Mouse (Mus musculus) intestine, postnatal 0 days (tissue): Measurements from ENCODE around the gene Stk4. TPM values are rescaled to one million over a fixed set of nuclear protein-coding genes. Genes with fewer than 3 reads are reported as not detected.

Experiments
- ATAC-seq: fragments of 200-750 bp; cut with Nextera tagmentation; 2 replicates; pipeline ENCODE4 v1.8.0; 2017; ENCODE audit warnings: mild to moderate bottlenecking, moderate TSS enrichment, moderate library complexity
- H3K27ac ChIP-seq: fragments of 300-500 bp; sonication (generic); 2 replicates; pipeline ENCODE4 v1.5.1; 2014; ENCODE audit warnings: mild to moderate bottlenecking, low read depth, low read length, moderate library complexity
- H3K27me3 ChIP-seq: fragments of 300-500 bp; sonication (generic); replicated peaks from 2 replicates; pipeline ENCODE4 v1.6.1; 2014; ENCODE audit warnings: low read length, mixed read lengths; ENCODE audit not compliant: control insufficient read depth, insufficient read depth
- H3K36me3 ChIP-seq: fragments of 300-500 bp; sonication (generic); 2 replicates; pipeline ENCODE4 v1.6.1; 2014; ENCODE audit warnings: mild to moderate bottlenecking, moderate library complexity; ENCODE audit not compliant: control insufficient read depth, insufficient read depth
- H3K4me1 ChIP-seq: fragments of 300-500 bp; sonication (generic); replicated peaks from 2 replicates; pipeline ENCODE4 v1.6.1; 2014; ENCODE audit warnings: antibody characterized with exemption, low read length, mixed read lengths; ENCODE audit not compliant: control insufficient read depth, insufficient read depth
- H3K4me2 ChIP-seq: fragments of 300-500 bp; sonication (generic); replicated peaks from 2 replicates; pipeline ENCODE4 v1.6.1; 2014; ENCODE audit warnings: low read depth, mild to moderate bottlenecking, moderate library complexity
- H3K4me3 ChIP-seq: fragments of 300-500 bp; sonication (generic); 2 replicates; pipeline ENCODE4 v1.5.1; 2014; ENCODE audit warnings: low read depth, low read length
- H3K9ac ChIP-seq: fragments of 300-500 bp; sonication (generic); 2 replicates; pipeline ENCODE4 v1.6.1; 2014; ENCODE audit warnings: mild to moderate bottlenecking, low read depth, low read length
- H3K9me3 ChIP-seq: fragments of 300-500 bp; sonication (generic); 2 replicates; pipeline ENCODE4 v1.6.1; 2016; ENCODE audit warnings: mixed run types; ENCODE audit not compliant: control insufficient read depth
- CTCF ChIP-seq: sonication (generic); IDR thresholded peaks from 2 replicates; pipeline ENCODE4 v1.5.1; 2016; ENCODE audit warnings: low read depth, mild to moderate bottlenecking, control low read depth, antibody characterized with exemption, moderate library complexity
- WGBS: fragments of 180-500 bp; shearing (Covaris S2); extraction: QIAGEN DNeasy Blood & Tissue Kit; methylation state at CpG from one replicate; pipeline ENCODE4 v1.1.7; 2014; 5-methylcytosine and 5-hydroxymethylcytosine counted together
- polyA plus RNA-seq: library from polyadenylated mRNA; unstranded; fragments of >200 nt; fragmentation: Nextera tagmentation; extraction: Ambion mirVana; gene quantifications from 2 replicates; pipeline ENCODE4 v1.2.1, GENCODE M21; 2015

Stk4 gene
- polyA plus RNA-seq, 1 experiment from 2014 or later, result 12.2 TPM

- peaks cover 25% of the 10 kb centered on the region for H3K36me3 ChIP-seq
- no peak overlapping the region for H3K27ac ChIP-seq
- WGBS, result 82% methylated on average over 7 of the region's 7 CpGs
- H3K9me3 ChIP-seq, result no peaks in the 10 kb centered on the region
- H3K27me3 ChIP-seq, result no peaks in the 10 kb centered on the region
- no peaks in the 10 kb centered on the region for H3K4me1 ChIP-seq
- TF ChIP-seq CTCF, result no peak
- H3K4me3 ChIP-seq, result no peak overlapping the region
- ATAC-seq, result no peak
- no peak overlapping the region for H3K9ac ChIP-seq
- no peak overlapping the region for H3K4me2 ChIP-seq
These were observed 86.0 kb downstream of the Stk4 start for GRCm38 (mm10) chr2:164156158-164156557.

DNA sequence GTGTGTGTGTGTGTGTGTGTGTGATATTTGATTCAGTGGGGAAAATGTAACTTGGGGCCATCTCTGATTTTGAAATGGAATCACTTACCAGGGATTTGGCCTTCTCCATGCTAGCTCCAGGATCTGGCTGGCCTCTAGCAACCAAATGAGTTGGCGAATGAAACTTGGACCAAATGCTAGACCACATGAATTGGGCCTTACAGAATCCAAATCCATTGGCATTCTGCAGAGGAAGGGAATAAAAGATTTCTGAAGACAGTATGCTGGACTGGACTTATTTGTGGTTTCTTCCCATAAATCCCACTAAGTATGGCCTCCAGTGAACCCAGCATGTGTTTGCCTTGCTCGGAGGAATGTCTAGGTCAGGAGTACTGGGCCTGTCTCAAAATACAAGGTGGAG, 88.7 kb downstream of the Stk4 start:
- Histone ChIP-seq H3K9ac (no peak overlapping the region), H3K36me3 (peaks cover 7% of the 10 kb centered on the region), H3K4me1 (no peaks in the 10 kb centered on the region), H3K9me3 (no peaks in the 10 kb centered on the region), H3K4me2 (no peak overlapping the region), H3K27me3 (no peaks in the 10 kb centered on the region), H3K27ac (no peak overlapping the region), H3K4me3 (no peak overlapping the region)
- no peak for TF ChIP-seq CTCF
- no peak for ATAC-seq
- 87% methylated on average over 2 of the region's 2 CpGs for WGBS

- Histone ChIP-seq H3K27ac (no peak overlapping the region), H3K4me1 (no peaks in the 10 kb centered on the region), H3K9me3 (no peaks in the 10 kb centered on the region), H3K36me3 (no peaks in the 10 kb centered on the region), H3K4me3 (no peak overlapping the region), H3K9ac (no peak overlapping the region), H3K27me3 (no peaks in the 10 kb centered on the region; the same call in 1 of the 2 replicates), H3K4me2 (no peak overlapping the region)
- WGBS, result 71% methylated on average over 11 of the region's 11 CpGs
- ATAC-seq, result no peak
- TF ChIP-seq CTCF, result no peak
These were observed 91.5 kb downstream of the Stk4 start for GRCm38 (mm10) chr2:164161515-164162055.

GRCm38 (mm10) chr2:164164941-164165340, 94.8 kb downstream of the Stk4 start:
- H3K9me3 ChIP-seq, result no peaks in the 10 kb centered on the region
- no peaks in the 10 kb centered on the region for H3K36me3 ChIP-seq
- no peak overlapping the region for H3K4me3 ChIP-seq
- TF ChIP-seq CTCF, result no peak
- 87% methylated on average over 5 of the region's 5 CpGs for WGBS
- no peak overlapping the region for H3K4me2 ChIP-seq
- peaks cover 27% of the 10 kb centered on the region for H3K27me3 ChIP-seq
- no peak overlapping the region for H3K27ac ChIP-seq
- ATAC-seq, result no peak
- 0 out of 2 replicates have a peak, but pooled peaks cover 4% of the 10 kb centered on the region for H3K4me1 ChIP-seq
- H3K9ac ChIP-seq, result no peak overlapping the region

DNA sequence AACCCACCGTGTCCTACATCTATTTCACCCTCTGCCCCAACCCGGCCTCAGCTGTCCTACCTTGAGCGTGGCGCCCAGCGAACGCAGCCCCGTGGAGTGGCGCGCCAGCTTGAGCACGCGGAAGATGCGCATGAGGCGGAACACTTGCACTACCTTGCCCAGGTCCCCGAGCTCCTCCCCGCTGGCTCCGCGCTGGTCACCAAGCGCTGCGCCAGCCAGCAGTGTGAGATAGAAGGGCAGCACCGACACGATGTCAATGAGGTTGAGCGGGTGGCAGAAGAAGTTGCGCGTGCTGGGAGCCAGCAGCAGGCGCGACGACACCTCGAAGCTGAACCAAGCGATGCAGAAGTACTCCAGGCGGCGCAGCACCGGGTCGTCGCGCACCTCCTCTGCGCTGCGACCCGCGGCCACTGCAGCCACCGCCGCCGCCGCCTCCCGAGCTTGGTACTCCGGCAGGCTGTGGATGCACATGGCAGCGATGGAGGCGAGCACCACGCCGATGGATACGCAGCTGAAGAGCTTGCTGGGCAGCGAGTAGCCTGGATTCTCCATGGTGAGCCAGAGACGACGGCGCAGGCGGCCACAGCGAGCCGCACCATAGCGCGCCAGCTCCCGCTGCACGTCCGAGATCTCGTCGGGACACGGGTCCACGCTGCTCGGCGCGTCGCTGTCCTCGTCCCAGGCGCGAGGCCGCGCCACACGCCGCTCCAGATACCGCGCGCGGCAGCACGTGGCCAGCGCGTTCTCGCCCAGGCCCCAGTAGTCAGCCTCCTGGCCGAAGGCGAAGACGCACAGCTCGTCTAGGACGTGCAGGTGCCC, 97.8 kb downstream of the Stk4 start:
- 0 out of 2 replicates have a peak, but pooled peaks cover 8% of the 10 kb centered on the region for H3K4me1 ChIP-seq
- H3K27ac ChIP-seq, result no peak overlapping the region
- no peaks in the 10 kb centered on the region for H3K36me3 ChIP-seq
- no peak for ATAC-seq
- no peak overlapping the region for H3K9ac ChIP-seq
- H3K4me3 ChIP-seq, result peak overlapping the region; percentile 26
- 12% methylated on average over 90 of the region's 90 CpGs for WGBS
- TF ChIP-seq CTCF, result no peak
- no peaks in the 10 kb centered on the region for H3K9me3 ChIP-seq
- peaks cover 44% of the 10 kb centered on the region for H3K27me3 ChIP-seq
- H3K4me2 ChIP-seq, result peak overlapping the region; percentile 52

DNA sequence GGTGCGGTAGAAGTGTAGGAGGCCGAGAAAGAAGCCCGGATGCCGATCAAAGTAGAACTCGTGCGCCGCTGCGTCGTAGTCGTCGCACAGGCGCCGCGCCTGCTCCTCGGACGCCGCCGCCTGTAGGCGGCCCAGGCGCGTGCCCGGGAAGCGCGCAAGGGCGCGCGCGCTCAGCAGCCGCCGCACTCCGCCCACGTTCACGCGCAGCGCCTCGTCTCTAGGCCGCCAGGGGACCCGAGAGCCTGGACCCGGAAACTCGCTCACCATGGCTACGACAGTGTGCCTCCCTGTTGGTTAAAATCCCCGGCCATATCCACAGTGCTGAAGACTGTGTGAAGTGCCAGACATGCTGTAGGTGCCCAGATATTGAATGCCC, 98.4 kb downstream of the Stk4 start:
- Histone ChIP-seq H3K4me3 (peak overlapping the region; percentile 26), H3K9me3 (no peaks in the 10 kb centered on the region), H3K27me3 (peaks cover 44% of the 10 kb centered on the region), H3K9ac (no peak overlapping the region), H3K4me2 (peak overlapping the region; percentile 52), H3K36me3 (no peaks in the 10 kb centered on the region), H3K27ac (no peak overlapping the region), H3K4me1 (0 out of 2 replicates have a peak, but pooled peaks cover 8% of the 10 kb centered on the region)
- ATAC-seq, result no peak
- TF ChIP-seq CTCF, result 0 out of 2 replicates have a peak, but pooled peaks have one; percentile 24
- 13% methylated on average over 40 of the region's 42 CpGs for WGBS
